In the genomic region with DNA sequence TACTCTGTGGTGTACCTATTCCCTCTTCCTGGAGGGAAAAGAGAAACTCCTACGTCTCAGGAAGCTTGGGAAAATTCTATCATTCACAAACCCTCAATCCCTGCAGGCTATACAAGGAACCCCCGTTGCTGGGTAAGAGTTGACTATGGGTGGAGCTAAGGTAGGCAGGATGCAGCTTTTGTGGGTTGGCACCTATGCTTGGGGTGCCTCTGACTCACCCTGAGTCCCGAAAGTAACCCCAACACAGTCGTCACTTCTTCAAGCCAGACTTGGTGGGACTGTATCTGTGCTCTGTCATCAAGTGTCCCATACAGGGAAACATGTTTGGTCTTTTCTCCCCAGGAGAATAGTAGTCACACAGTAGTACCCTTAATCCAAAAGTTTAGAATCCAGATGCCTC, we compare ENCODE assay signal across 17 mouse cellular contexts.
A peak's percentile ranks its signal among the peaks of the same experiment; 100 is the strongest.
DNase-seq lines count a peak whose midpoint lies in the region; ATAC-seq and TF ChIP-seq lines count a peak whose summit lies in the region.
"Had no signal": no experiment of that assay in that cellular context is flagged by ENCODE, and none has a peak within 500 bp of the region (broad histone marks: within the 10 kb centered on the region; RNA-seq: fewer than 3 reads in every experiment).

No protein-coding gene starts in this region.

- WGBS in kidney, embryonic 16.5 days: 82% methylated on average over 4 of the region's 4 CpGs

- no peak overlapping the region for H3K4me2 ChIP-seq in kidney, embryonic 16.5 days (replicated peaks; ENCODE audit: low read depth, low read length)
- H3K4me2 ChIP-seq: forebrain, embryonic 13.5 days; heart, embryonic 13.5 days had no signal

- no peaks in the 10 kb centered on the region for H3K27me3 ChIP-seq in kidney, embryonic 16.5 days (ENCODE audit: insufficient read depth, low read length)
- peaks cover 36% of the 10 kb centered on the region for H3K27me3 ChIP-seq in G1E (ENCODE audit: insufficient read depth, low read length)

- H3K4me3 ChIP-seq in kidney, embryonic 16.5 days (ENCODE audit: low read length): no peak overlapping the region
- no peak overlapping the region for H3K4me3 ChIP-seq in G1E (ENCODE audit: low read depth, low read length)
- H3K4me3 ChIP-seq: embryonic facial prominence, embryonic 10.5 days; forebrain, embryonic 13.5 days; heart, adult 2 months; heart, embryonic 13.5 days had no signal

- ATAC-seq in kidney, embryonic 16.5 days (ENCODE audit: low FRiP score, low TSS enrichment): 0 out of 2 replicates have a peak, but pooled peaks have one; percentile 4
- no peak for ATAC-seq in G1E (ENCODE audit: extremely low read depth, insufficient number of reproducible peaks, low FRiP score, poor library complexity, severe bottlenecking)
- ATAC-seq in megakaryocyte, adult 5-6 weeks (ENCODE audit: poor library complexity, severe bottlenecking): 0 out of 2 replicates have a peak, but pooled peaks have one; percentile 10

- TF ChIP-seq CTCF in G1E (IDR thresholded peaks at IDR 0.05; ENCODE audit: low read depth, low read length): no peak

- DNase-seq in kidney, postnatal 14 days: no peak
- DNase-seq in 416B (ENCODE audit: low read depth): peak; percentile 34
- peak; percentile 0 for DNase-seq in G1E (ENCODE audit: low spot score)
- no peak for DNase-seq in B cell, adult 2 months
- DNase-seq in lung, postnatal 14 days: no peak
- DNase-seq: adrenal gland, postnatal 25 days; cerebellum, adult 18-20 months; cerebellum, postnatal 10 days; forebrain, postnatal 0 days; gastrocnemius, postnatal 14 days; heart, adult 2 months; heart, postnatal 36 days had no signal

- no peaks in the 10 kb centered on the region for H3K4me1 ChIP-seq in kidney, embryonic 16.5 days (ENCODE audit: insufficient read depth, low read length)
- H3K4me1 ChIP-seq in G1E (ENCODE audit: insufficient read depth, low read depth, low read length): peaks cover 11% of the 10 kb centered on the region
- H3K4me1 ChIP-seq: heart, embryonic 13.5 days had no signal

- no peak overlapping the region for H3K9ac ChIP-seq in kidney, embryonic 16.5 days (replicated peaks; ENCODE audit: low read length)
- H3K9ac ChIP-seq: forebrain, embryonic 13.5 days; forebrain, postnatal 0 days; heart, embryonic 13.5 days had no signal

- no peaks in the 10 kb centered on the region for H3K9me3 ChIP-seq in kidney, embryonic 16.5 days (ENCODE audit: low read length)
- no peaks in the 10 kb centered on the region for H3K9me3 ChIP-seq in G1E (replicated peaks)
- H3K9me3 ChIP-seq: embryonic facial prominence, embryonic 10.5 days; forebrain, embryonic 13.5 days; heart, embryonic 13.5 days had no signal

- peaks cover 8% of the 10 kb centered on the region; the same call in 1 of the 2 replicates for H3K36me3 ChIP-seq in kidney, embryonic 16.5 days (ENCODE audit: insufficient read depth, low read length)
- H3K36me3 ChIP-seq in G1E (replicated peaks): no peaks in the 10 kb centered on the region
- H3K36me3 ChIP-seq: embryonic facial prominence, embryonic 10.5 days had no signal

- no peak overlapping the region for H3K27ac ChIP-seq in kidney, embryonic 16.5 days (ENCODE audit: low read length)
- H3K27ac ChIP-seq: embryonic facial prominence, embryonic 10.5 days; forebrain, embryonic 13.5 days; heart, adult 2 months; heart, embryonic 13.5 days had no signal

Comparison
In these comparisons a context has a peak if more than half of its experiments do, and no peak if none do; other contexts are left out.
1. DNase-seq: peak in 416B (single experiment) and G1E (single experiment); none in kidney, postnatal 14 days (single experiment), B cell, adult 2 months (0 of 2) and lung, postnatal 14 days (single experiment).